Mouse (Mus musculus) heart, postnatal 36 days (tissue): ENCODE data around the gene Ctsd. TPM values are rescaled to one million over a fixed set of nuclear protein-coding genes. Genes with fewer than 3 reads are reported as not detected.
A peak's percentile ranks its signal among the peaks of the same experiment; 100 is the strongest.

Source experiments
- DNase-seq, 2 experiments: peaks; one replicate each; pipeline ENCODE4 v3.0.0; 2021 to 2022
- intact Hi-C: fragments of 180-260 bp; cut with DNase I; formaldehyde crosslinking; loops from one replicate; pipeline ENCODE4 v1.15.1; 2025
- total RNA-seq, 2 experiments: library from RNA; stranded (reverse); gene quantifications; 2 replicates each; pipeline ENCODE4 v1.2.3; 2021

The Ctsd gene
- total RNA-seq, 2 experiments from 2014 or later = 830 to 843 TPM

GRCm38 (mm10) chr7:142403591-142403990, 15.8 kb upstream of the Ctsd start:
- no peak for DNase-seq
- intact Hi-C loops = no loop called here

- no peak for DNase-seq
Measured at GRCm38 (mm10) chr7:142400750-142401142, 12.9 kb upstream of the Ctsd start.

GRCm38 (mm10) chr7:142400112-142400749, 12.4 kb upstream of the Ctsd start:
- intact Hi-C loops = no loop called here
- DNase-seq = no peak

More at GRCm38 (mm10) chr7:142400750-142401142, 12.9 kb upstream of the Ctsd start:
- intact Hi-C loops = no loop called here

- DNase-seq = no peak
- intact Hi-C loops = no loop called here
Measured at GRCm38 (mm10) chr7:142399250-142399649, 11.4 kb upstream of the Ctsd start.

GRCm38 (mm10) chr7:142398052-142398451, 10.2 kb upstream of the Ctsd start:
- intact Hi-C loops = no loop called here
- DNase-seq = no peak

- no peak for DNase-seq
- intact Hi-C loops = loop anchor here (2.0 kb wide), 1 partner anchor 16 kb away; no protein-coding TSS in a partner anchor
Measured at GRCm38 (mm10) chr7:142396611-142397010, 8.8 kb upstream of the Ctsd start.

GRCm38 (mm10) chr7:142395472-142395871, 7.6 kb upstream of the Ctsd start:
- intact Hi-C loops = no loop called here
- no peak for DNase-seq

GRCm38 (mm10) chr7:142394261-142395190, 6.7 kb upstream of the Ctsd start:
- intact Hi-C loops = no loop called here
- no peak for DNase-seq

- intact Hi-C loops = no loop called here
- DNase-seq = no peak
Measured at GRCm38 (mm10) chr7:142393191-142393590, 5.4 kb upstream of the Ctsd start.

GRCm38 (mm10) chr7:142391609-142392008, 3.8 kb upstream of the Ctsd start:
- no peak for DNase-seq
- intact Hi-C loops = no loop called here

- no peak for DNase-seq
- intact Hi-C loops = no loop called here
Measured at GRCm38 (mm10) chr7:142391108-142391507, 3.3 kb upstream of the Ctsd start.

- intact Hi-C loops = no loop called here
- no peak for DNase-seq
Measured at GRCm38 (mm10) chr7:142389961-142390650, 2.3 kb upstream of the Ctsd start.

- DNase-seq = no peak
- intact Hi-C loops = no loop called here
Measured at GRCm38 (mm10) chr7:142388740-142389139, 902 bp upstream of the Ctsd start.

- intact Hi-C loops = no loop called here
- no peak for DNase-seq
Measured at GRCm38 (mm10) chr7:142388198-142388597, 360 bp upstream of the Ctsd start.

GRCm38 (mm10) chr7:142386621-142387201, 1.1 kb downstream of the Ctsd start:
- DNase-seq = peak in 1 of 2 experiments; percentile 48
- intact Hi-C loops = no loop called here

GRCm38 (mm10) chr7:142385742-142386403, 2.0 kb downstream of the Ctsd start:
- no peak for DNase-seq
- intact Hi-C loops = no loop called here

- no peak for DNase-seq
- intact Hi-C loops = no loop called here
Measured at GRCm38 (mm10) chr7:142384306-142384705, 3.5 kb downstream of the Ctsd start.

- DNase-seq = no peak
- intact Hi-C loops = no loop called here
Measured at GRCm38 (mm10) chr7:142382567-142382966, 5.3 kb downstream of the Ctsd start, which contains the start of gene Gm49369. Gene Gm49369 (minus strand): TSS chr7:142382667.

- no peak for DNase-seq
- intact Hi-C loops = no loop called here
Measured at GRCm38 (mm10) chr7:142381175-142381574, 6.7 kb downstream of the Ctsd start.

GRCm38 (mm10) chr7:142379186-142379585, 8.7 kb downstream of the Ctsd start:
- no peak for DNase-seq
- intact Hi-C loops = no loop called here
